Mouse (Mus musculus) small intestine, adult 10 weeks (tissue): ENCODE measurements around the gene Olfr399. TPM values are rescaled to one million over a fixed set of nuclear protein-coding genes. Genes with fewer than 3 reads are reported as not detected.

Source experiments
- polyA plus RNA-seq: library from polyadenylated mRNA; stranded (reverse); fragments of 350-450 nt; fragmentation: Illumina TruSeq; extraction: RNeasy Lipid Tissue Mini Kit (QIAGEN cat#74804); gene quantifications from one replicate; pipeline ENCODE4 v1.2.3, GENCODE M21; 2014; ENCODE audit warnings: low replicate concordance

The Olfr399 gene
- not detected for polyA plus RNA-seq

DNA sequence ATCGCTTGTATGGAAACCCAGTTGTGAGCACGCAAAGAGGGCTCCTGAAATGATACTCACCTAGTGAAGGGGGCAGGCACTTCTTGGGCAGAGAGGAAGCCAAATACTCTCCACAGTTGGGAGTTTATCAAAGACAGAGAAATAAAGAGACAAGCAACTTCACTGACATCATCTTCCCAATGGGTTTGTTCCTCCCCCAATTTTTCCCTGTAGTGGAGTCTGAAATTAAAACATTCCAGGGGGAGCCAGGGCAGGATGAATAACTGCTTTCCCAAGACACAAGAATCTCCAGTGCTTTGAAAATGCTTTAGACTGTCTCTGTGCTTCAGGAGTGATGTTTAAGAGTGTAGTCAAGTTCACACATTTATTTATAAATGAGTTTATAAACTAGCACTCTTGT is at the start of gene Olfr399, which contains the start of gene Olfr139:
TSS of gene Olfr399 (minus strand) at position 165 of the 400 bp plus-strand sequence.
TSS of gene Olfr139 (minus strand) at position 101 of the 400 bp plus-strand sequence.

DNA sequence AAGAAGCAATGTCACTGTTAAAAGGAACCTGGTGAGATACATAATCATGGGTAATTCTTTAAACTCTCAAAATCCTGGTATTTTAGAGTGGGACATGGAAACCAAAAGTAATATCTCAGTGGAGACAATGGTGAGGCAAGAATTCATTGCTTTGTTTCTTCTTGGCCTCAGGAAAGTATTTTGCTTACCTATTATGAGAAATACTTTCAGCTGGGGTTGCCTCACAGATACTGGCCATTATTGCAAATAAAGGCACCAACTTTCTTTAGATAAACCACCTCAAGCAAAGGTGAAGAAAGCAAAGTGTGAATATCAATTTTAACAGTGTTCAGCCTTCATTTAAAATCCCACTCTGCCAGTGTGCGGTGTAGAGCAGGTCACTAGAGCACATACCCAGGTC is 13.2 kb upstream of the Olfr399 start, which contains the start of gene Zfp616:
TSS of gene Zfp616 (plus strand) at position 301 of the 400 bp plus-strand sequence.

Other genes with a start within 250 kb of the Olfr399 start
- not detected for gene Olfr392, start 239.6 kb downstream of the Olfr399 start, polyA plus RNA-seq
- gene Olfr393, start 205.2 kb downstream of the Olfr399 start, polyA plus RNA-seq = not detected
- gene Olfr394, start 165.8 kb downstream of the Olfr399 start, polyA plus RNA-seq = not detected
- gene Olfr395, start 147.3 kb downstream of the Olfr399 start, polyA plus RNA-seq = not detected
- not detected for gene Olfr23, start 119.9 kb downstream of the Olfr399 start, polyA plus RNA-seq
- not detected for gene Olfr397, start 95.8 kb downstream of the Olfr399 start, polyA plus RNA-seq
- gene Olfr398, start 66.2 kb downstream of the Olfr399 start, polyA plus RNA-seq = not detected
- gene Olfr139, start 64 bp downstream of the Olfr399 start, polyA plus RNA-seq = not detected
- gene Zfp616, start 13.3 kb upstream of the Olfr399 start, polyA plus RNA-seq = not detected
- gene Olfr401, start 57.1 kb upstream of the Olfr399 start, polyA plus RNA-seq = not detected
- gene Olfr402, start 96.9 kb upstream of the Olfr399 start, polyA plus RNA-seq = not detected
- not detected for gene Olfr403, start 129.6 kb upstream of the Olfr399 start, polyA plus RNA-seq
- not detected for gene Olfr43, start 154.8 kb upstream of the Olfr399 start, polyA plus RNA-seq
- gene Olfr406, start 203.2 kb upstream of the Olfr399 start, polyA plus RNA-seq = not detected
- gene Olfr59, start 227.1 kb upstream of the Olfr399 start, polyA plus RNA-seq = not detected